Mouse (Mus musculus) stomach, postnatal 0 days (tissue): ENCODE results near the gene Eprs.

Source experiments
- CTCF ChIP-seq: IDR thresholded peaks from 2 replicates; pipeline ENCODE4 v1.5.1; 2016; ENCODE audit warnings: antibody characterized with exemption, low read depth, mild to moderate bottlenecking, moderate library complexity
- EP300 ChIP-seq: optimal IDR thresholded peaks from 2 replicates; pipeline ENCODE3; 2016; ENCODE audit warnings: antibody characterized with exemption

DNA sequence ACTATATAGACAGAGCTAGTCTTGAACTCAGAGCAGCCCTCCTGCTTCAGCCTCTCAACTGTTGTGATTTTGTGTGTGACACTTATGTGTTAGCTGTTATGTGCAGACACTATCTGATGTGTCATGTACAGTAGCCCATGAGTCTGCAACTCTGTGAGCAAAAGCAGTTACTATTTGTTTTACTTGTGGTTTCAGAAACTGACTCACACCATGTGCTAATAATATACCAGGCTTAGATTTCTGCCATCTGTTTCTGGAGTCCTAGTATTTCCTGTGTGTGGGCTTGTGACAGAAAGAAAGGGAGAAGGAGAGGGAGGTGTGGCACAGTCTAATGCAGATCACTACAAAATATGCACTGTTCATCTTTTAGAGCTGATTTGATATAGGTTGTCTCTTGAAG lies 13.5 kb downstream of the Eprs start:
- TF ChIP-seq EP300 (no peak), CTCF (no peak)
